13 mouse cellular contexts compared by ENCODE assay signal in the genomic region with DNA sequence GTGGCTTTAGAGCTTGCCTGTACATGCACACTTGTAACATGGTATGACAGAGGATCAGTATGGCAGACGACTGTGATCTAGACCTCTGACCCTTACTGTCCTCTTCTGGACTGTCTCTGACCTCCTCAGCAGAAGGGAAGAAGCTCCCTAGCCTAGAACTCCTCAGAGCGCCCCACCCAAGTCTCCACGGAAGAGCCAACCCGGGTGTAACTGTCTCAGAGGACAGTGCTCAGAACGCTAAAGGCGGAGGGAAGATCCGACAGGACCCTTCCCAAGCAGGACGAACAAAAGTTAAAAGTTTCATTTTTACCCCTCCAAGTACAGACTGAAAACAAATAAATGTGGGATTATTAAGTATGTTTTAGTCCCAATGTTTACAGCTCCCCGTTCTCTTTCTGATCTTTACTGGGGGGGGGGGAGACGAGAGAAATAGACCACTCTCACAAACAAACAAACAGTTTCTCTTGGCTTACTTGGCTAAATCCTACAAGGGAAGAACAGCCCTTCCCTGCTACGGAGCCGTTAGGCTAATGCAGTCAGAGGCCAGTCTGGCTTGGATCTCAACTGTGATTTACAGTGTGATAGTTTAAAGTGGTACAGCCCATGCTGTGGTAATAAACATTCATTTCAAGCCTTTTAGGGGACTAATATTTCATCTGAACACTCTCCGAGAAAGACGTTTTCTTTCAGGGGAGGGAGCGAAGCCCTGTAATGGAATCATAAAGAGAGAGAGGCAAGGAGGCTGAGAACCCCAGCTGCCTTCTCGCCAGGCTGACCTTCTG.
A peak's percentile ranks its signal among the peaks of the same experiment; 100 is the strongest.
DNase-seq lines count a peak whose midpoint lies in the region; ATAC-seq and TF ChIP-seq lines count a peak whose summit lies in the region.
"Had no signal": no experiment of that assay in that cellular context is flagged by ENCODE, and none has a peak within 500 bp of the region (broad histone marks: within the 10 kb centered on the region; RNA-seq: fewer than 3 reads in every experiment).

No protein-coding gene starts in this region.

- no peaks in the 10 kb centered on the region for H3K36me3 ChIP-seq in intestine, embryonic 14.5 days (ENCODE audit: control insufficient read depth, insufficient read depth, low read length)
- no peaks in the 10 kb centered on the region for H3K36me3 ChIP-seq in intestine, postnatal 0 days (ENCODE audit: control insufficient read depth, insufficient read depth)
- H3K36me3 ChIP-seq in megakaryocyte, embryonic 14.5 days (replicated peaks; ENCODE audit: low read length): no peaks in the 10 kb centered on the region
- no peaks in the 10 kb centered on the region for H3K36me3 ChIP-seq in intestine, embryonic 16.5 days (ENCODE audit: control insufficient read depth, insufficient read depth, low read length)
- H3K36me3 ChIP-seq in stomach, embryonic 15.5 days: no peaks in the 10 kb centered on the region
- H3K36me3 ChIP-seq in liver, postnatal 0 days (replicated peaks; ENCODE audit: insufficient read depth, low read length): no peaks in the 10 kb centered on the region

- WGBS in intestine, embryonic 14.5 days: 25% methylated on average over 16 of the region's 16 CpGs
- 58% methylated on average over 16 of the region's 16 CpGs for WGBS in intestine, postnatal 0 days
- WGBS in intestine, embryonic 16.5 days: 53% methylated on average over 16 of the region's 16 CpGs
- 40% methylated on average over 16 of the region's 16 CpGs for WGBS in stomach, embryonic 15.5 days
- 69% methylated on average over 16 of the region's 16 CpGs for WGBS in liver, postnatal 0 days (ENCODE audit: insufficient replicate concordance)

- H3K27me3 ChIP-seq in intestine, embryonic 14.5 days (replicated peaks; ENCODE audit: control insufficient read depth, insufficient read depth, low read length): no peaks in the 10 kb centered on the region
- H3K27me3 ChIP-seq in intestine, postnatal 0 days (replicated peaks; ENCODE audit: control insufficient read depth, insufficient read depth, low read length): no peaks in the 10 kb centered on the region
- H3K27me3 ChIP-seq in megakaryocyte, embryonic 14.5 days (replicated peaks): no peaks in the 10 kb centered on the region
- H3K27me3 ChIP-seq in intestine, embryonic 16.5 days (replicated peaks; ENCODE audit: control insufficient read depth, insufficient read depth, low read length): no peaks in the 10 kb centered on the region
- H3K27me3 ChIP-seq in stomach, embryonic 15.5 days (replicated peaks): no peaks in the 10 kb centered on the region
- no peaks in the 10 kb centered on the region for H3K27me3 ChIP-seq in liver, postnatal 0 days (ENCODE audit: insufficient read depth, low read length)

- peaks cover 15% of the 10 kb centered on the region; the same call in 1 of the 2 replicates for H3K4me1 ChIP-seq in intestine, embryonic 14.5 days (replicated peaks; ENCODE audit: control insufficient read depth, insufficient read depth, low read length)
- no peaks in the 10 kb centered on the region; the same call in 1 of the 2 replicates for H3K4me1 ChIP-seq in intestine, postnatal 0 days (replicated peaks; ENCODE audit: control insufficient read depth, insufficient read depth, low read length)
- H3K4me1 ChIP-seq in megakaryocyte, embryonic 14.5 days: no peaks in the 10 kb centered on the region
- H3K4me1 ChIP-seq in intestine, embryonic 16.5 days (ENCODE audit: control insufficient read depth, insufficient read depth, low read length): no peaks in the 10 kb centered on the region
- no peaks in the 10 kb centered on the region; the same call in 1 of the 2 replicates for H3K4me1 ChIP-seq in stomach, embryonic 15.5 days
- no peaks in the 10 kb centered on the region for H3K4me1 ChIP-seq in liver, postnatal 0 days (ENCODE audit: insufficient read depth)
- H3K4me1 ChIP-seq: embryonic facial prominence, embryonic 10.5 days had no signal

- peak; percentile 60; the same call in 1 of the 2 replicates for ATAC-seq in intestine, embryonic 14.5 days (replicated peaks; ENCODE audit: low FRiP score, low TSS enrichment, low read depth)
- no peak for ATAC-seq in intestine, postnatal 0 days
- ATAC-seq in megakaryocyte, adult 5-6 weeks (ENCODE audit: poor library complexity, severe bottlenecking): no peak
- ATAC-seq in intestine, embryonic 16.5 days: peak; percentile 74
- peak; percentile 53; the same call in 1 of the 2 replicates for ATAC-seq in stomach, embryonic 15.5 days (ENCODE audit: insufficient read depth, low FRiP score, low read depth)
- ATAC-seq in liver, postnatal 0 days: no peak
- ATAC-seq: lung, postnatal 0 days had no signal

- peak overlapping the region; percentile 59 for H3K27ac ChIP-seq in intestine, embryonic 14.5 days (ENCODE audit: low read depth)
- H3K27ac ChIP-seq in intestine, postnatal 0 days (ENCODE audit: low read depth, low read length): no peak overlapping the region
- no peak overlapping the region for H3K27ac ChIP-seq in intestine, embryonic 16.5 days (ENCODE audit: low read length)
- H3K27ac ChIP-seq in stomach, embryonic 15.5 days: peak overlapping the region; percentile 58; the same call in 1 of the 2 replicates
- no peak overlapping the region for H3K27ac ChIP-seq in liver, postnatal 0 days (ENCODE audit: low read depth)
- H3K27ac ChIP-seq: embryonic facial prominence, embryonic 10.5 days had no signal

- TF ChIP-seq EP300 in liver, postnatal 0 days (IDR thresholded peaks at IDR 0.05; ENCODE audit: low read depth): no peak

- no peak overlapping the region for H3K4me3 ChIP-seq in intestine, embryonic 14.5 days (ENCODE audit: low read depth, low read length)
- no peak overlapping the region for H3K4me3 ChIP-seq in intestine, postnatal 0 days (ENCODE audit: low read depth, low read length)
- peak overlapping the region; percentile 56 for H3K4me3 ChIP-seq in megakaryocyte, embryonic 14.5 days (replicated peaks)
- no peak overlapping the region for H3K4me3 ChIP-seq in intestine, embryonic 16.5 days (ENCODE audit: low read length)
- H3K4me3 ChIP-seq in stomach, embryonic 15.5 days (replicated peaks): no peak overlapping the region
- no peak overlapping the region for H3K4me3 ChIP-seq in liver, postnatal 0 days (ENCODE audit: low read depth, low read length)
- H3K4me3 ChIP-seq: embryonic facial prominence, embryonic 10.5 days had no signal

- peak overlapping the region; percentile 30 for H3K4me2 ChIP-seq in intestine, embryonic 14.5 days (ENCODE audit: low read length)
- H3K4me2 ChIP-seq in intestine, postnatal 0 days (replicated peaks; ENCODE audit: low read depth): no peak overlapping the region
- H3K4me2 ChIP-seq in intestine, embryonic 16.5 days (ENCODE audit: low read depth, low read length): no peak overlapping the region
- H3K4me2 ChIP-seq in stomach, embryonic 15.5 days: peak overlapping the region; percentile 6; the same call in 1 of the 2 replicates
- H3K4me2 ChIP-seq in liver, postnatal 0 days (ENCODE audit: low read depth, low read length): no peak overlapping the region

- no peak for TF ChIP-seq CTCF in intestine, postnatal 0 days (IDR thresholded peaks at IDR 0.05; ENCODE audit: low read depth)
- TF ChIP-seq CTCF in liver, postnatal 0 days (IDR thresholded peaks at IDR 0.05; ENCODE audit: low read depth): no peak

- DNase-seq in intestine, embryonic 14.5 days (ENCODE audit: low spot score): no peak
- no peak for DNase-seq in frontal cortex, postnatal 14 days (ENCODE audit: low spot score in 2 of 2)
- no peak for DNase-seq in liver, postnatal 0 days
- DNase-seq: cerebellum, adult 11-12 months; midbrain, embryonic 14.5 days; thymus, postnatal 4 days had no signal

- H3K9ac ChIP-seq in intestine, embryonic 14.5 days (ENCODE audit: low read length): no peak overlapping the region
- no peak overlapping the region for H3K9ac ChIP-seq in intestine, postnatal 0 days (ENCODE audit: low read depth, low read length)
- no peak overlapping the region for H3K9ac ChIP-seq in intestine, embryonic 16.5 days (ENCODE audit: low read depth, low read length)
- H3K9ac ChIP-seq in stomach, embryonic 15.5 days: no peak overlapping the region
- no peak overlapping the region for H3K9ac ChIP-seq in liver, postnatal 0 days (replicated peaks)

- no peaks in the 10 kb centered on the region for H3K9me3 ChIP-seq in intestine, embryonic 14.5 days (ENCODE audit: control insufficient read depth, low read length)
- no peaks in the 10 kb centered on the region for H3K9me3 ChIP-seq in intestine, postnatal 0 days (ENCODE audit: control insufficient read depth)
- peaks cover 18% of the 10 kb centered on the region for H3K9me3 ChIP-seq in megakaryocyte, embryonic 14.5 days
- no peaks in the 10 kb centered on the region for H3K9me3 ChIP-seq in intestine, embryonic 16.5 days (ENCODE audit: control insufficient read depth, low read length)
- no peaks in the 10 kb centered on the region for H3K9me3 ChIP-seq in stomach, embryonic 15.5 days
- H3K9me3 ChIP-seq in liver, postnatal 0 days (ENCODE audit: low read length): no peaks in the 10 kb centered on the region
- H3K9me3 ChIP-seq: embryonic facial prominence, embryonic 10.5 days had no signal

Comparison
In these comparisons a context has a peak if more than half of its experiments do, and no peak if none do; other contexts are left out.
1. ATAC-seq: peak in intestine, embryonic 14.5 days (single experiment), intestine, embryonic 16.5 days (single experiment) and stomach, embryonic 15.5 days (single experiment); none in intestine, postnatal 0 days (single experiment), megakaryocyte, adult 5-6 weeks (single experiment) and liver, postnatal 0 days (single experiment).
2. H3K27ac ChIP-seq: peak in intestine, embryonic 14.5 days (single experiment) and stomach, embryonic 15.5 days (single experiment); none in intestine, postnatal 0 days (single experiment), intestine, embryonic 16.5 days (single experiment) and liver, postnatal 0 days (single experiment).
3. H3K4me2 ChIP-seq: peak in intestine, embryonic 14.5 days (single experiment) and stomach, embryonic 15.5 days (single experiment); none in intestine, postnatal 0 days (single experiment), intestine, embryonic 16.5 days (single experiment) and liver, postnatal 0 days (single experiment).